Mouse (Mus musculus) MEL (cell line): ENCODE results near the gene Trio. TPM values are rescaled to one million over a fixed set of nuclear protein-coding genes. Genes with fewer than 3 reads are reported as not detected.

Source experiments
- DNase-seq: peaks from one replicate; pipeline ENCODE4 v3.0.0; 2011; ENCODE audit warnings: low read depth, low spot score
- H3K27ac ChIP-seq: 2 replicates; pipeline ENCODE4 v1.5.1; 2012; ENCODE audit warnings: low read depth, mild to moderate bottlenecking, control low read depth, low read length, moderate library complexity; ENCODE audit not compliant: control insufficient read depth
- H3K27me3 ChIP-seq, 2 experiments: fragments of 150-350 bp in 1 of 2; sonication (generic) in 1 of 2; 2 replicates each; pipeline ENCODE4 v1.6.1; 2012; ENCODE audit warnings: low read length in 2 of 2, mild to moderate bottlenecking in 2 of 2, improper control_type of control experiment in 1 of 2, moderate library complexity in 1 of 2; ENCODE audit not compliant: insufficient read depth in 2 of 2, control insufficient read depth in 1 of 2
- H3K36me3 ChIP-seq, 2 experiments: 2 replicates each; pipeline ENCODE4 v1.6.1; 2012 to 2014; ENCODE audit warnings: low read length in 2 of 2, improper control_type of control experiment in 1 of 2, inconsistent platforms in 1 of 2, mild to moderate bottlenecking in 1 of 2; ENCODE audit not compliant: insufficient read depth in 2 of 2, control insufficient read depth in 1 of 2
- H3K4me1 ChIP-seq, 2 experiments: fragments of 150-350 bp in 1 of 2; sonication (generic) in 1 of 2; 2 replicates each; pipeline ENCODE4 v1.6.1; 2012; ENCODE audit warnings: low read length in 2 of 2, improper control_type of control experiment in 1 of 2, mild to moderate bottlenecking in 1 of 2; ENCODE audit not compliant: insufficient read depth in 2 of 2, control insufficient read depth in 1 of 2
- H3K4me3 ChIP-seq, 2 experiments: fragments of 150-350 bp in 1 of 2; sonication (generic) in 1 of 2; 2 replicates each; pipeline ENCODE4 v1.5.1; 2012; ENCODE audit warnings: low read depth in 2 of 2, low read length in 2 of 2, mild to moderate bottlenecking in 2 of 2, moderate library complexity in 2 of 2, control low read depth in 1 of 2, improper control_type of control experiment in 1 of 2; ENCODE audit not compliant: control insufficient read depth in 1 of 2, insufficient read depth in 1 of 2
- H3K79me2 ChIP-seq: 2 replicates; pipeline ENCODE4 v1.6.1; 2012; ENCODE audit warnings: mild to moderate bottlenecking, low read length, moderate library complexity; ENCODE audit not compliant: control insufficient read depth, poor library complexity, insufficient read depth
- H3K9ac ChIP-seq: 2 replicates; pipeline ENCODE4 v1.6.1; 2012; ENCODE audit warnings: low read depth, mild to moderate bottlenecking, control low read depth, low read length, moderate library complexity; ENCODE audit not compliant: control insufficient read depth, poor library complexity, severe bottlenecking
- H3K9me3 ChIP-seq: fragments of 150-350 bp; sonication (generic); replicated peaks from 2 replicates; pipeline ENCODE4 v1.6.1; 2012; ENCODE audit warnings: mild to moderate bottlenecking, low read length, improper control_type of control experiment, moderate library complexity; ENCODE audit not compliant: insufficient read depth
- BHLHE40 ChIP-seq: IDR thresholded peaks from 2 replicates; pipeline ENCODE4 v1.6.1; 2012; ENCODE audit warnings: low read depth, mild to moderate bottlenecking, inconsistent platforms, low read length, improper control_type of control experiment, borderline replicate concordance
- CHD1 ChIP-seq: IDR thresholded peaks from 2 replicates; pipeline ENCODE4 v1.6.1; 2012; ENCODE audit warnings: low read depth, mild to moderate bottlenecking, inconsistent platforms, low read length, improper control_type of control experiment
- CTCF ChIP-seq, 3 experiments: IDR thresholded peaks in 2 of 3; conservative IDR thresholded peaks in 1 of 3; 2 replicates each; pipeline ENCODE4 v1.5.1; 2011 to 2012; ENCODE audit warnings: low read length in 3 of 3, low read depth in 2 of 3, mild to moderate bottlenecking in 2 of 3, improper control_type of control experiment in 1 of 3, inconsistent platforms in 1 of 3, mixed read lengths in 1 of 3, moderate library complexity in 1 of 3; ENCODE audit not compliant: control insufficient read depth in 1 of 3, insufficient read depth in 1 of 3, poor library complexity in 1 of 3, severe bottlenecking in 1 of 3
- E2F4 ChIP-seq: IDR thresholded peaks from 2 replicates; pipeline ENCODE4 v1.6.1; 2011; ENCODE audit warnings: low read depth, low read length, improper control_type of control experiment, borderline replicate concordance
- EP300 ChIP-seq, 2 experiments: IDR thresholded peaks; 2 replicates each; pipeline ENCODE4 v1.6.1; 2011; ENCODE audit warnings: improper control_type of control experiment in 2 of 2, low read length in 2 of 2, low read depth in 1 of 2, mild to moderate bottlenecking in 1 of 2
- GABPA ChIP-seq: IDR thresholded peaks from 2 replicates; pipeline ENCODE4 v1.6.1; 2012; ENCODE audit warnings: low read depth, mild to moderate bottlenecking, inconsistent platforms, low read length, improper control_type of control experiment, moderate library complexity
- GATA1 ChIP-seq: IDR thresholded peaks from 2 replicates; pipeline ENCODE4 v1.6.1; 2011; ENCODE audit warnings: low read depth, low read length, improper control_type of control experiment
- HCFC1 ChIP-seq: IDR thresholded peaks from 2 replicates; pipeline ENCODE4 v1.6.1; 2012; ENCODE audit warnings: low read depth, mild to moderate bottlenecking, inconsistent platforms, low read length, improper control_type of control experiment, moderate library complexity
- JUND ChIP-seq: IDR thresholded peaks from 2 replicates; pipeline ENCODE4 v1.6.1; 2011; ENCODE audit warnings: low read depth, mild to moderate bottlenecking, improper control_type of control experiment, low read length
- KAT2A ChIP-seq: conservative IDR thresholded peaks from 2 replicates; pipeline ENCODE4 v1.6.1; 2012; ENCODE audit warnings: low read depth, low read length, improper control_type of control experiment, inconsistent platforms
- MXI1 ChIP-seq: IDR thresholded peaks from 2 replicates; pipeline ENCODE4 v1.6.1; 2011; ENCODE audit warnings: mild to moderate bottlenecking, low read depth, low read length, improper control_type of control experiment
- MYB ChIP-seq: IDR thresholded peaks from 2 replicates; pipeline ENCODE4 v1.6.1; 2011; ENCODE audit warnings: mild to moderate bottlenecking, low read depth, low read length, improper control_type of control experiment
- MYC ChIP-seq: IDR thresholded peaks from 2 replicates; pipeline ENCODE4 v1.6.1; 2011; ENCODE audit warnings: low read depth, mild to moderate bottlenecking, low read length, improper control_type of control experiment, moderate library complexity
- NELFE ChIP-seq: IDR thresholded peaks from 2 replicates; pipeline ENCODE4 v1.6.1; 2011; ENCODE audit warnings: low read depth, low read length, improper control_type of control experiment
- NRF1 ChIP-seq: IDR thresholded peaks from 2 replicates; pipeline ENCODE4 v1.6.1; 2014; ENCODE audit warnings: low read depth, mild to moderate bottlenecking, inconsistent platforms, low read length, improper control_type of control experiment, moderate library complexity; ENCODE audit not compliant: poor library complexity, insufficient read depth, severe bottlenecking
- RAD21 ChIP-seq: IDR thresholded peaks from 2 replicates; pipeline ENCODE4 v1.6.1; 2011; ENCODE audit warnings: mild to moderate bottlenecking, low read depth, low read length, improper control_type of control experiment
- SIN3A ChIP-seq: IDR thresholded peaks from 2 replicates; pipeline ENCODE4 v1.6.1; 2012; ENCODE audit warnings: low read length, improper control_type of control experiment, inconsistent platforms
- TBP ChIP-seq: IDR thresholded peaks from 2 replicates; pipeline ENCODE4 v1.8.0; 2011; ENCODE audit warnings: low read depth, low read length, improper control_type of control experiment
- TCF12 ChIP-seq: IDR thresholded peaks from 2 replicates; pipeline ENCODE4 v1.6.1; 2014; ENCODE audit warnings: low read depth, mild to moderate bottlenecking, inconsistent platforms, low read length, improper control_type of control experiment, moderate library complexity
- USF1 ChIP-seq: IDR thresholded peaks from 2 replicates; pipeline ENCODE4 v1.6.1; 2014; ENCODE audit warnings: low read depth, mild to moderate bottlenecking, inconsistent platforms, low read length, improper control_type of control experiment, moderate library complexity
- ZC3H11A ChIP-seq: IDR thresholded peaks from 2 replicates; pipeline ENCODE4 v1.6.1; 2012; ENCODE audit warnings: low read depth, mild to moderate bottlenecking, inconsistent platforms, low read length, improper control_type of control experiment
- ZKSCAN1 ChIP-seq: IDR thresholded peaks from 2 replicates; pipeline ENCODE4 v1.6.1; 2012; ENCODE audit warnings: low read depth, mild to moderate bottlenecking, inconsistent platforms, low read length, improper control_type of control experiment, moderate library complexity
- polyA plus RNA-seq, 2 experiments: library from polyadenylated mRNA; stranded (reverse) in 1 of 2; unstranded in 1 of 2; fragments of >175 nt in 1 of 2; fragments of >200 nt in 1 of 2; gene quantifications; 2 replicates each; pipeline versions ENCODE4 v1.2.1 to v1.2.4; 2012; ENCODE audit warnings: low replicate concordance in 2 of 2, low read depth in 1 of 2; ENCODE audit not compliant: insufficient read length in 2 of 2, insufficient read depth in 1 of 2, missing spikeins in 1 of 2
- total RNA-seq: library from RNA; depleted of rRNA; stranded (reverse); fragments of 300-350 nt; gene quantifications from 2 replicates; pipeline ENCODE4 v1.2.3, GENCODE M21; 2012

Trio gene
- total and polyA plus RNA-seq, 3 experiments: 0.91 to 1.1 TPM; not detected in 1

DNA sequence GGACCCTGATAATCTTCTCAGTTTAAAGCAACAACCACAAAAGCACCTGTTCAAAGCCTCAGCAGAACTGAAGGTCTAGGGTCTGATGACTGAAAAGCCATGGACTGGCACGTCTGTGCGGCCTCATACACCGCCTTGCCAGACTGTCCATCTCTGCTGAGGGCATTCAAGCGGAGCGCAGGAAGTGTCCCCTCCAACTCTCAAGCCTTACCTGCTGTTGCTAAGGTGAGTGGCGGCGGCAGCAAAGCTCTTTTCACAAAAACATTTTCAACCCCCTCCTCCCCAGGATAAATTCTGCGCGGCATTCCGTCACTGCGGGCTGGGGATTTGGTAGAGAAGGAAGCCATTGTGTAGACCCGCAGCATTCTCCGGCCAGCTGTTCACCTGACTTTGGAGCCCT lies 30.8 kb downstream of the Trio start:
- Histone ChIP-seq H3K36me3 (no peaks in the 10 kb centered on the region), H3K4me1 (no peaks in the 10 kb centered on the region), H3K9ac (no peak overlapping the region), H3K4me3 (no peak overlapping the region), H3K79me2 (no peaks in the 10 kb centered on the region), H3K27ac (no peak overlapping the region), H3K9me3 (no peaks in the 10 kb centered on the region; the same call in 1 of the 2 replicates), H3K27me3 (no peaks in the 10 kb centered on the region)
- TF ChIP-seq RAD21: no peak
- no peak for DNase-seq

DNA sequence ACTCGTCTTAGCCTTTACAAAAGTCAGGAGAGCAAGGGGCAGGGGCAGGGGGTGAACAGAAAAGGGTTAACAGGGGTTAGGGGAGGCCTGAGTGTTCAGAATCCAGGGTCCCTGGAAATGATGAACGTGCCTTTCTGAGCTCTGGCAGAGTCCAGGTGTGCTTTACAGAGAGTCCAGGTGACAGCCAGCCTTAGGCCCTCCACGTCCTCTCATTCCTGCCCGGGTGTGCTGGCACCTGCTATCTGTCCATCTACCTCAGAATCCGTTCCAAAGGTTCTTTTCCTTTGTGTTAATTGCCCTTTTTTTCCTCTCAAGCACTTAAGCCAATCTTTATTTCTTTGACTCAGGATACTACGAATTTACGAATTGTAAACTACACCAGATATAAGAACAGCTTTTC lies 32.1 kb downstream of the Trio start:
- Histone ChIP-seq H3K9ac (no peak overlapping the region), H3K4me1 (no peaks in the 10 kb centered on the region)
- DNase-seq: no peak

DNA sequence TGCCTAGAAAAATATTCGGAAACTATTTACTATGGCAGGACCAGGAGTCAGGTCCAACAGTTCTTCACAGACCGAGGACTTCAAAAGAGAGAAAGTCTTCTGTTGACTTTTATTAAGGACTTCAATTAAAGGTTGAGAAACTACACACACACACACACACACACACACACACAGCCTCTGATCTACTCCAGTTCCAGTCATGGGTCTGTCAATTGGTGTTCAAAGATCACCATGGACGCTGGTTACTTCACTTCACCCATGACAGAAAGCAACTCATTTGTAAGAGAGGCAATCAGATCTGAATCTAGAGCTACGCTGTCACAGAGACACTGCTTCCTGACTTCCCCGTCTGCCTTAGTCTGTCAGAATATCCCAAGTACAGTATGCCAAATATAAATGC lies 33.1 kb downstream of the Trio start:
- no peaks in the 10 kb centered on the region for H3K27me3 ChIP-seq
- no peaks in the 10 kb centered on the region; the same call in 1 of the 2 replicates for H3K9me3 ChIP-seq
- no peaks in the 10 kb centered on the region for H3K79me2 ChIP-seq
- TF ChIP-seq MXI1: no peak
- no peak for TF ChIP-seq NELFE
- no peak for TF ChIP-seq USF1
- TF ChIP-seq TCF12: no peak
- no peak for TF ChIP-seq CTCF (IDR thresholded peaks at IDR 0.05 in 2 of 3, conservative IDR thresholded peaks at IDR 0.05 in 1 of 3; ENCODE audit: control insufficient read depth in 1 of 3, insufficient read depth in 1 of 3, low read depth in 2 of 3, low read length in 3 of 3, poor library complexity in 1 of 3, severe bottlenecking in 1 of 3)
- TF ChIP-seq CHD1: no peak
- TF ChIP-seq SIN3A: no peak
- TF ChIP-seq MYB: no peak
- TF ChIP-seq GATA1: no peak
- TF ChIP-seq ZC3H11A: no peak
- no peak for TF ChIP-seq MYC
- no peak for TF ChIP-seq NRF1
- no peak for TF ChIP-seq ZKSCAN1
- TF ChIP-seq BHLHE40: no peak
- TF ChIP-seq GABPA: no peak
- TF ChIP-seq KAT2A: no peak
- no peak for TF ChIP-seq JUND
- TF ChIP-seq TBP: no peak
- no peak for TF ChIP-seq E2F4
- TF ChIP-seq, all 39 proteins: peak for 0
- DNase-seq: no peak
- Histone ChIP-seq H3K4me3 (no peak overlapping the region), H3K27ac (no peak overlapping the region), H3K9ac (no peak overlapping the region), H3K36me3 (no peaks in the 10 kb centered on the region), H3K4me1 (no peaks in the 10 kb centered on the region)

More for the DNA sequence above, 32.1 kb downstream of the Trio start:
- Histone ChIP-seq H3K27ac (no peak overlapping the region), H3K79me2 (no peaks in the 10 kb centered on the region)
- no peak for TF ChIP-seq USF1
- TF ChIP-seq CTCF (IDR thresholded peaks at IDR 0.05 in 2 of 3, conservative IDR thresholded peaks at IDR 0.05 in 1 of 3; ENCODE audit: control insufficient read depth in 1 of 3, insufficient read depth in 1 of 3, low read depth in 2 of 3, low read length in 3 of 3, poor library complexity in 1 of 3, severe bottlenecking in 1 of 3): no peak
- TF ChIP-seq EP300 (IDR thresholded peaks at IDR 0.05; ENCODE audit: low read depth in 1 of 2, low read length in 2 of 2): no peak
- TF ChIP-seq HCFC1: no peak
- no peak for TF ChIP-seq MYC
- TF ChIP-seq, all 39 proteins: peak for 0
- H3K27me3 ChIP-seq: no peaks in the 10 kb centered on the region
- no peaks in the 10 kb centered on the region for H3K36me3 ChIP-seq
- no peak overlapping the region for H3K4me3 ChIP-seq
- no peaks in the 10 kb centered on the region; the same call in 1 of the 2 replicates for H3K9me3 ChIP-seq
